Mouse (Mus musculus) hematopoietic stem cell, adult 5-6 weeks (primary cell): ENCODE data around the gene Grm4. TPM values are rescaled to one million over a fixed set of nuclear protein-coding genes. Genes with fewer than 3 reads are reported as not detected.

Source experiments
- ATAC-seq, 2 experiments: fragments of 125-278 bp in 1 of 2; replicated peaks in 1 of 2; 2 replicates each; pipeline ENCODE4 v1.8.0; 2016 to 2017; ENCODE audit warnings: inconsistent platforms in 2 of 2, mild to moderate bottlenecking in 2 of 2, moderate number of reproducible peaks in 2 of 2, low read depth in 1 of 2, moderate TSS enrichment in 1 of 2; ENCODE audit not compliant: low FRiP score in 2 of 2, poor library complexity in 2 of 2, severe bottlenecking in 2 of 2, insufficient read depth in 1 of 2, low TSS enrichment in 1 of 2
- total RNA-seq: library from RNA; stranded (forward); fragments of 172-1452, 232-1000 nt; gene quantifications from 2 replicates; pipeline ENCODE4 v1.2.3, GENCODE M21; 2017

The Grm4 gene
- not detected in 2 replicates for total RNA-seq

- no peak for ATAC-seq
Measured at GRCm38 (mm10) chr17:27521303-27521702, at the start of gene Grm4. Grm4 (minus strand) TSS chr17:27521403.

GRCm38 (mm10) chr17:27568228-27568627, 47.0 kb upstream of the Grm4 start:
- no peak for ATAC-seq

GRCm38 (mm10) chr17:27565942-27566267, 44.7 kb upstream of the Grm4 start:
- ATAC-seq, result 0 out of 4 replicates have a peak, but pooled peaks of 1 of the 2 experiments have one; percentile 12

DNA sequence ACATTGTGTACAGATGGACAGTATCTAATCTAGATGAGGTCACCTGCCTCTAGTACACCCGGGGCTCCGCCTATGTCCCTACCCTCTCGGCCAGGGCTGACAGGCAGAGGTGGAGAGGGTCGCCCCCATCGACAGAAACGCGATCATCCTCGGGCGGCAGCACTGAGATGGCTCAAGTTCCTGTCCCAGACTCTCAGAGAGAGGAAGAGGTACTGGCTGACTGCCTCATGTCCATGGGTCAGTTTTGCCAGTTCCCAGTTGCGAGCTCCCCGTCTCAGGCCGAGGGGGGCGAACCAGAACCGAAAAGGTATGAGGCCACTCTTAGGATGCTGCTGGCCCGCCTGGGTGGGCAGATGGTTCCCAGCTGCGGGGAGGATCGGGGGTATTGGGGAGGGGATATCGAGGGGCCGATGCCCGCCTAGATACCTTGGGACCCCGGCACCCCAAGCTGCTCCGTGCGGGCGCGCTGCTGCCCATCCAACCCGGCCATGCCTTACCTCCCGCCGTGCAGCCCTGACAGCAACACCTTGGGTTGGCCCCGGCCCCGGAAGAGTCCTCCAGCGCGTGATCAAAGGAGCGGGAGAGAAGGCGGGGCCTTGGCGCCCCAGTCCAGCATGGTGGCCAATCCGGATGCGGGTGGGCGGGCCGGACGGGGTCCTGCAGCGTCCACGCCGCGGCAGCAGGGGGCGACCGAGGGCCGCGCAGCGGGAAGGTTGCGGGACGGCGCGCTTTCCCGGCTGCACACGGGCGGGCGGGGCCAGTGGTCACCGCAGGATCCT, 44.1 kb upstream of the Grm4 start, which contains the start of gene AI413582:
AI413582 (minus strand) TSS at position 594 of the 779 bp plus-strand sequence.
- ATAC-seq, result peak; percentile 69 to 84

GRCm38 (mm10) chr17:27564391-27565162, 43.4 kb upstream of the Grm4 start:
- no peak for ATAC-seq

DNA sequence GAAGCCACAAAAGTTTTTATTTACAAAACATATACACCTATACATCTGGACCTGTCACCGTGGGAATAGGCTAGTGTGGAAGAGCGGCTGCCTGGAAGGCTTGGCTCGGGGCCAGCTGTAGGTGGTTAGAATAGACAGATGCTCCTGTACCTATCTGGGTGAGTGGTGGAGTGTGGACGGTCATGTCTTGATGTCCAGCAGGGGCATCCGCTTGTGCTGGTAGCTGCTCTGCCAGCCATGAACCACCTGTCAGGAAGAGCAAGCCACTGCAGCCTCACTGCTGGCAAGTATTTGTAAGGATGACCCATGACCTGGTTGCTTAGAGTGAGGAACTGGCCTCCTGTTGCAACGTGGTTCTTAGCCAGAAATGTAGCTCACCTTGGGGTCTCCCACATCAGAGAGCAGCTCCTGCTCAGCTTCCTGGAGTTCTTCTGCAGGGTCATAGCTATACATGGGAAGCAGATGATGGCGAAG, 42.6 kb upstream of the Grm4 start:
- ATAC-seq, result no peak

DNA sequence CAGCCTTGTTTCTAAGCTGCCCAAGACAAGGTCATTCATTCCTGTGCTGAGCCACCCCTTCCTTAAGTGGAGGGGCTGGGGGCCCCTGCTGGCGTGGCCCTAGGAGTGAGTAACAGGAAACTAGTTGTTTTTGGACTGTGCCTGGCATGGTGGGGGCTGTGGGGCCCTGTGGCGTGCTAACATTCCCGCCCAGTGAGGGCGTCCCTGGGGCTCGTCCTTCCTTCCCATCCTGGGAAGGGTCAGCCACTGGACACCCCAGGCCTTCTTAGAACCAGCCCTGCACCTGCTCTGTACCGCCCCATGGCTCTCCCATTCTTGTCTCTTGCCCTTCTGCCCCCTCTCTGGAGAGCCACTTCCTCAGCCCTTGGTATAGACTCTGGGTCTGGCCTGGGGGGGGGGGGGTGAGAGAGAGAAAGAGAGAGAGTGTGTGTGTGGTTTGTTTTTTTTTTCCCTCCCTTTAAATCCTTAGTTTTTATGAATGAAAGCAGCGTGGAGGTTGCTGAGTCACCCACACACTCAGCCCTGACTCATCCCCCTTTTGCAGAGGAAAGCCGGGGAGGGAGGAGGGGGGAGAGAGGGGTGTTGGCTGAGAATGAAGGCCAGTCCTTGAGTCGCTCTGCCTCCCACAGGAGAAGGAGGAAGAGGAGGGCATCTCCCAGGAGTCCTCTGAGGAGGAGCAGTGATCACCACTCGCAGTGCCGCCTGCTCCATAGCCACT, 40.8 kb upstream of the Grm4 start:
- peak in 1 of 2 experiments; percentile 4; a peak in 1 of 4 replicates for ATAC-seq

DNA sequence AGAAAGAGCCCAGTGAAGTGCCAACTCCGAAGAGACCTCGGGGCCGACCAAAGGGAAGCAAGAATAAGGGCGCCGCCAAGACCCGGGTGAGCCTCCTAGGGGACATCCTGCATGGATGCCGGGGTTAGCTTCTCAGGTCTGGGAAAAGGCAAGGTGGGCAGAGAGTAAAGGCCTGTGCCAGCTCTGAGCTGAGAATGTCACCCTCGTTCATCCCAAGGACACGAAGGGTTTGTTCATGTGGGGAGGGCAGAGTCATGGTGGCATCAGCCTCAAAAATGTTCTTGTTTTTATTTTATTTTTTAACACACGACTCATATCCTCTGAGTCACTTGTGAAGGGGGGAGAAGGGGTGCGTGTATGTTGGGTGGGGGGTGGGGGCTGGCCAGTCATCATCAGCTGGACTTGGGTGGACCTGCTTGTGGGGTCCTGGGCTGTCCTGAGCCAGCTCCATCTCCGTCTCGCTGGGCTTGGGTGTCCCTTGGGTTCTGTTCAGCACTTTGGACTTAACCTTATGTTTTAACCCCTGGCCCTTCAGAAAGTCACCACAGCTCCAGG, 39.8 kb upstream of the Grm4 start:
- ATAC-seq, result no peak

- no peak for ATAC-seq
Measured at GRCm38 (mm10) chr17:27559596-27559995, 38.4 kb upstream of the Grm4 start.

DNA sequence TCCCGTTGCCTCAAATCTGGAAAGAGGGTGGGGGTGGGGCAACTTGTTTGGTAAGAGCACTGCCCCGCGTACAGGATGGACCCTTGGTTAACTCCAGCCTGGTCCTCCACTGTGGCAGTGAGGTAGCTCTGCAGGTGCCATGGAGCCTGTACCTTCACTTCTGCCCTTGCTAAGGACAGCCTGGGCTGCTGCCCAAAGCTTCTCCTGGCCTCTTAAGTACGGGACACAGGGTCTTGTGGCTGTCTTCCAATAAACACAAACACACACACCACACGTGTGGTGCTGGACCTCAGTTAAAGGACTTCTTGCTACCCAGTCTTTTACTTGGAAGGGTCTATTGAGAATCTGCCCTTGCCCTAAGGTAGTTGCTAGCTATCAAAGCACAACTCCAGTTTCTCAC, 37.6 kb upstream of the Grm4 start:
- ATAC-seq, result no peak

- ATAC-seq, result no peak
Measured at GRCm38 (mm10) chr17:27557927-27558661, 36.9 kb upstream of the Grm4 start.

GRCm38 (mm10) chr17:27557181-27557926, 36.2 kb upstream of the Grm4 start:
- ATAC-seq, result peak; percentile 8 to 9; a peak in 1 of 4 replicates

- peak; percentile 18 to 26; a peak in 2 of 4 replicates for ATAC-seq
Measured at GRCm38 (mm10) chr17:27556315-27557011, 35.3 kb upstream of the Grm4 start, which contains the start of gene Hmga1. Hmga1 (plus strand) TSS chr17:27556497.

DNA sequence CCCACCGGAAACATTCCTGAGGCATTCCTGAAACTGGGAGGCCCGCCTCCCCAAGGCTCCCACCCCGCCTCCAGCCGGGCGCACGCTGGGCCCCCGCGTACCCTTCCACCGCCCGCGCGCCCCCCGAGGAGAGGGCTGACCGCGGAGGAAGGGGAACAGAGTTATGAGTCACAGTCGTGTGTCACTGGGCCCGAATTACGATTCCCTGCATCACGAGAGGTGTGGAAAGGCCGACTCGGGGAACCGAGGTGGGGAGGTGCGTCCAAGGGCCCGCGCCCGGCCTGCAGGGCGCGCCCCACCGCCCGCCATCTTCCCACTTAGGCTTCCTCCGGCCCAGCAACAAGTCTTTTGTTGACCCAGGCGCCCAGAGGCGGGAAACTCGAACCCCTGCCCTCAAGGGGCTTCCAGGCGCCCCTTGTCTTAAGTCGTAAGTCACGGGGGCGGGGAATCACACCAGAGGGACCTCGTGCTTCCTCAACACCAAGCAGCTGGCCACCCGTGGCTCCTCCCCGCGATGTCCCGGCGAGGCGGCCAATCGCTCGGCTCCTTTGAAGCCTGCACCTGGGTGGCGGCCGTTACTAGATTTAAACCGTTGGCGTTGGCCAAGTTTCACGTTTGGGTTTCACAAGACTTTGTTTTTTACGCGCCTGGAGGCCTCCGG, 34.4 kb upstream of the Grm4 start:
- ATAC-seq, result peak; percentile 51 to 59; a peak in 3 of 4 replicates

- ATAC-seq, result peak; percentile 6 to 28; a peak in 1 of 4 replicates
Measured at GRCm38 (mm10) chr17:27555075-27555511, 33.9 kb upstream of the Grm4 start.
